Mouse (Mus musculus) small intestine, adult 2 months (tissue): ENCODE results near the gene Tnip3.

Experiments
- CTCF ChIP-seq: fragments of 200-500 bp; IDR thresholded peaks from 2 replicates; pipeline ENCODE4 v1.5.1; 2012; ENCODE audit warnings: low read depth, mild to moderate bottlenecking, control low read depth, inconsistent platforms, low read length, moderate library complexity, mixed read lengths; ENCODE audit not compliant: insufficient replicate concordance, insufficient read length; ENCODE audit errors: extremely low read depth
- POLR2A ChIP-seq: fragments of 200-500 bp; IDR thresholded peaks from 2 replicates; pipeline ENCODE4 v1.6.1; 2012; ENCODE audit warnings: low read depth, mild to moderate bottlenecking, control low read depth, inconsistent platforms, low read length, moderate library complexity

GRCm38 (mm10) chr6:65597056-65597818 is 72.1 kb downstream of the Tnip3 start:
- TF ChIP-seq POLR2A (no peak), CTCF (no peak)
